Mouse (Mus musculus) stomach, embryonic 14.5 days (tissue): ENCODE data around the gene Ubash3b. TPM values are rescaled to one million over a fixed set of nuclear protein-coding genes. Genes with fewer than 3 reads are reported as not detected.

Source experiments
- ATAC-seq: fragments of 200-750 bp; cut with Nextera tagmentation; 2 replicates; pipeline ENCODE4 v1.8.0; 2017; ENCODE audit warnings: low read depth, moderate TSS enrichment; ENCODE audit not compliant: insufficient number of reproducible peaks, insufficient read depth, low FRiP score
- H3K27ac ChIP-seq: fragments of 300-500 bp; sonication (generic); 2 replicates; pipeline ENCODE4 v1.5.1; 2014; ENCODE audit warnings: mild to moderate bottlenecking, low read length, moderate library complexity, mixed read lengths
- H3K27me3 ChIP-seq: fragments of 300-500 bp; sonication (generic); 2 replicates; pipeline ENCODE4 v1.6.1; 2014; ENCODE audit warnings: low read length, control low read depth, mixed read lengths; ENCODE audit not compliant: control insufficient read depth, insufficient read depth
- H3K36me3 ChIP-seq: fragments of 300-500 bp; sonication (generic); 2 replicates; pipeline ENCODE4 v1.6.1; 2014; ENCODE audit warnings: mild to moderate bottlenecking, control low read depth, low read length, moderate library complexity, mixed read lengths; ENCODE audit not compliant: control insufficient read depth, insufficient read depth
- H3K4me1 ChIP-seq: fragments of 300-500 bp; sonication (generic); 2 replicates; pipeline ENCODE4 v1.6.1; 2014; ENCODE audit warnings: low read length, control low read depth, mixed read lengths; ENCODE audit not compliant: control insufficient read depth, insufficient read depth
- H3K4me2 ChIP-seq: fragments of 300-500 bp; sonication (generic); replicated peaks from 2 replicates; pipeline ENCODE4 v1.6.1; 2014; ENCODE audit warnings: low read depth, low read length, control low read depth
- H3K4me3 ChIP-seq: fragments of 300-500 bp; sonication (generic); 2 replicates; pipeline ENCODE4 v1.5.1; 2014; ENCODE audit warnings: low read depth, low read length, control low read depth
- H3K9ac ChIP-seq: fragments of 300-500 bp; sonication (generic); replicated peaks from 2 replicates; pipeline ENCODE4 v1.6.1; 2014; ENCODE audit warnings: low read depth, mild to moderate bottlenecking, control low read depth, low read length, moderate library complexity, mixed read lengths
- H3K9me3 ChIP-seq: fragments of 300-500 bp; sonication (generic); 2 replicates; pipeline ENCODE4 v1.6.1; 2016; ENCODE audit warnings: low read depth, low read length, control low read depth; ENCODE audit not compliant: control insufficient read depth
- WGBS: fragments of 180-500 bp; shearing (Covaris S2); extraction: QIAGEN DNeasy Blood & Tissue Kit; methylation state at CpG from one replicate; pipeline ENCODE4 v1.1.7; 2014; 5-methylcytosine and 5-hydroxymethylcytosine counted together
- polyA plus RNA-seq: library from polyadenylated mRNA; unstranded; fragments of >200 nt; fragmentation: Nextera tagmentation; extraction: Ambion mirVana; gene quantifications from 2 replicates; pipeline ENCODE4 v1.2.1, GENCODE M21; 2014

Gene Ubash3b
- polyA plus RNA-seq, 1 experiment from 2014 or later: 3.7 TPM

- Histone ChIP-seq H3K4me2 (no peak overlapping the region), H3K27ac (no peak overlapping the region), H3K27me3 (no peaks in the 10 kb centered on the region), H3K9me3 (no peaks in the 10 kb centered on the region), H3K9ac (no peak overlapping the region), H3K36me3 (no peaks in the 10 kb centered on the region), H3K4me1 (no peaks in the 10 kb centered on the region), H3K4me3 (no peak overlapping the region)
- WGBS: 84% methylated on average over 3 of the region's 3 CpGs
- ATAC-seq: no peak
Measured at GRCm38 (mm10) chr9:41020486-41020885, 141.0 kb downstream of the Ubash3b start.

GRCm38 (mm10) chr9:41014512-41014911, 147.0 kb downstream of the Ubash3b start:
- no peak overlapping the region for H3K4me2 ChIP-seq
- H3K4me3 ChIP-seq: no peak overlapping the region
- no peak overlapping the region for H3K9ac ChIP-seq
- no peaks in the 10 kb centered on the region for H3K4me1 ChIP-seq
- 0 out of 2 replicates have a peak, but pooled peaks cover 2% of the 10 kb centered on the region for H3K36me3 ChIP-seq
- H3K27me3 ChIP-seq: no peaks in the 10 kb centered on the region
- H3K9me3 ChIP-seq: no peaks in the 10 kb centered on the region
- 62% methylated on average over 4 of the region's 4 CpGs for WGBS
- no peak overlapping the region for H3K27ac ChIP-seq
- no peak for ATAC-seq

- H3K27ac ChIP-seq: no peak overlapping the region
- H3K9ac ChIP-seq: no peak overlapping the region
- no peaks in the 10 kb centered on the region for H3K4me1 ChIP-seq
- no peak for ATAC-seq
- H3K4me3 ChIP-seq: no peak overlapping the region
- H3K36me3 ChIP-seq: 0 out of 2 replicates have a peak, but pooled peaks cover 2% of the 10 kb centered on the region
- H3K4me2 ChIP-seq: no peak overlapping the region
- H3K9me3 ChIP-seq: no peaks in the 10 kb centered on the region
- 88% methylated on average over 5 of the region's 5 CpGs for WGBS
- H3K27me3 ChIP-seq: no peaks in the 10 kb centered on the region
Measured at GRCm38 (mm10) chr9:41012456-41012855, 149.0 kb downstream of the Ubash3b start.

- H3K9me3 ChIP-seq: no peaks in the 10 kb centered on the region
Measured at GRCm38 (mm10) chr9:41011512-41012436, 149.7 kb downstream of the Ubash3b start.

GRCm38 (mm10) chr9:41007785-41008184, 153.7 kb downstream of the Ubash3b start:
- Histone ChIP-seq H3K4me2 (no peak overlapping the region), H3K9me3 (no peaks in the 10 kb centered on the region), H3K9ac (no peak overlapping the region), H3K4me3 (no peak overlapping the region), H3K27ac (no peak overlapping the region), H3K36me3 (no peaks in the 10 kb centered on the region), H3K4me1 (no peaks in the 10 kb centered on the region), H3K27me3 (no peaks in the 10 kb centered on the region)
- 22% methylated on average over 1 of the region's 1 CpGs for WGBS
- ATAC-seq: no peak

More at GRCm38 (mm10) chr9:41011512-41012436, 149.7 kb downstream of the Ubash3b start:
- Histone ChIP-seq H3K4me1 (no peaks in the 10 kb centered on the region), H3K4me3 (no peak overlapping the region), H3K4me2 (no peak overlapping the region), H3K9ac (no peak overlapping the region), H3K27ac (no peak overlapping the region), H3K36me3 (0 out of 2 replicates have a peak, but pooled peaks cover 2% of the 10 kb centered on the region), H3K27me3 (no peaks in the 10 kb centered on the region)
- WGBS: 71% methylated on average over 13 of the region's 13 CpGs
- no peak for ATAC-seq

GRCm38 (mm10) chr9:41004415-41004814, 157.1 kb downstream of the Ubash3b start, which contains the start of gene Crtam:
Gene Crtam, minus strand, starts transcription at chr9:41004628.
- no peak within 1 kb of the TSS for H3K9ac ChIP-seq
- no peaks in the 10 kb centered on the region for H3K27me3 ChIP-seq
- no peaks in the 10 kb centered on the region for H3K36me3 ChIP-seq
- H3K9me3 ChIP-seq: no peaks in the 10 kb centered on the region
- no peak within 1 kb of the TSS for H3K4me3 ChIP-seq
- no peaks in the 10 kb centered on the region for H3K4me1 ChIP-seq
- H3K4me2 ChIP-seq: no peak within 1 kb of the TSS
- WGBS: 37% methylated on average over 4 of the region's 4 CpGs
- no peak within 1 kb of the TSS for H3K27ac ChIP-seq
- ATAC-seq: no peak

GRCm38 (mm10) chr9:40997116-40997779, 164.2 kb downstream of the Ubash3b start:
- Histone ChIP-seq H3K4me2 (no peak overlapping the region), H3K9me3 (no peaks in the 10 kb centered on the region), H3K36me3 (no peaks in the 10 kb centered on the region), H3K27me3 (no peaks in the 10 kb centered on the region), H3K4me3 (no peak overlapping the region), H3K9ac (no peak overlapping the region), H3K4me1 (no peaks in the 10 kb centered on the region), H3K27ac (no peak overlapping the region)
- 76% methylated on average over 7 of the region's 7 CpGs for WGBS
- ATAC-seq: no peak

GRCm38 (mm10) chr9:40994075-40994474, 167.4 kb downstream of the Ubash3b start:
- ATAC-seq: no peak
- no peaks in the 10 kb centered on the region for H3K9me3 ChIP-seq
- H3K4me2 ChIP-seq: no peak overlapping the region
- no peaks in the 10 kb centered on the region for H3K4me1 ChIP-seq
- no peak overlapping the region for H3K27ac ChIP-seq
- no peak overlapping the region for H3K4me3 ChIP-seq
- H3K36me3 ChIP-seq: no peaks in the 10 kb centered on the region
- H3K9ac ChIP-seq: no peak overlapping the region
- H3K27me3 ChIP-seq: no peaks in the 10 kb centered on the region
- WGBS: 64% methylated on average over 5 of the region's 5 CpGs
